Mouse (Mus musculus): Measurements from ENCODE around the gene Prn. TPM values are rescaled to one million over a fixed set of nuclear protein-coding genes. Genes with fewer than 3 reads are reported as not detected.
A peak's percentile ranks its signal among the peaks of the same experiment; 100 is the strongest.

Gene Prn
- total and polyA plus RNA-seq, 2 experiments from 2014 or later = 0.76 TPM; not detected in 1

DNA sequence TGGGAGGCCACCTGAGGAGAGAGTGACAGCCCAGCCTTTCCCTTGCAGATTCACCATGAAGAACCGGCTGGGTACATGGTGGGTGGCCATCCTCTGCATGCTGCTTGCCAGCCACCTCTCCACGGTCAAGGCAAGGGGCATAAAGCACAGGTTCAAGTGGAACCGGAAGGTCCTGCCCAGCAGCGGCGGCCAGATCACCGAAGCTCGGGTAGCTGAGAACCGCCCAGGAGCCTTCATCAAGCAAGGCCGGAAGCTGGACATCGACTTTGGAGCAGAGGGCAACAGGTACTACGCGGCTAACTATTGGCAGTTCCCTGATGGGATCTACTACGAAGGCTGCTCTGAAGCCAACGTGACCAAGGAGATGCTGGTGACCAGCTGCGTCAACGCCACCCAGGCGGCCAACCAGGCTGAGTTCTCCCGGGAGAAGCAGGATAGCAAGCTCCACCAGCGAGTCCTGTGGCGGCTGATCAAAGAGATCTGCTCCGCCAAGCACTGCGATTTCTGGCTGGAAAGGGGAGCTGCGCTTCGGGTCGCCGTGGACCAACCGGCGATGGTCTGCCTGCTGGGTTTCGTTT is 43.3 kb downstream of the Prn start:
- no peaks in the 10 kb centered on the region for H3K4me1 ChIP-seq (ENCODE audit: insufficient read depth)
- no peak for DNase-seq
- no peaks in the 10 kb centered on the region for H3K36me3 ChIP-seq (ENCODE audit: insufficient read depth)
- H3K9ac ChIP-seq = no peak overlapping the region
- no peaks in the 10 kb centered on the region for H3K27me3 ChIP-seq (ENCODE audit: insufficient read depth, low read length)
- TF ChIP-seq CTCF (IDR thresholded peaks at IDR 0.05; ENCODE audit: low read depth) = no peak
- no peak overlapping the region for H3K4me3 ChIP-seq (ENCODE audit: low read depth, low read length)
- 25% methylated on average over 29 of the region's 29 CpGs for WGBS
- no peaks in the 10 kb centered on the region for H3K9me3 ChIP-seq (ENCODE audit: low read length)
- no peak overlapping the region for H3K27ac ChIP-seq (ENCODE audit: low read depth, low read length)
- H3K4me2 ChIP-seq (ENCODE audit: low read depth) = peak overlapping the region; percentile 30
- no peak for ATAC-seq

DNA sequence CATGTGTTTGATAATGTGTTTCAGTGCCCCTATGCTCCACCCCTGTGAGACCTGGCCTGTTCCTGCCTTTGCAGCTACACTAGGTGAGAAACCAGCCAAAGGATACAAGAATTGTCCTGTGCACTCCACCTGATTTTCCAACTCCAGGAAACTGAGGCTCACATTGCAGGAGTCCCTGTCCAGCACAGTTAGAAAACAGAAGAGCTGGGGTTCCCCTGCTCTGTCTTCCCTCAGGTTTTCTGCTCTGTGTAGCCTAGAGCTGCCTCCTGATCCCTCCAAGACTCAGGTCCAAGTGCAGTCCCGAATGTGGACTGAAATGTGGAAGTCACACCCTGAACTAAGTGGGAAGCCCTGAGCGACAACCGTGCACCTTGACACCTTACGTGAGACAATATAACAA is 44.0 kb downstream of the Prn start:
- no peak for TF ChIP-seq CTCF (IDR thresholded peaks at IDR 0.05; ENCODE audit: low read depth)
- H3K27me3 ChIP-seq (ENCODE audit: insufficient read depth, low read length) = no peaks in the 10 kb centered on the region
- no peaks in the 10 kb centered on the region for H3K4me1 ChIP-seq (ENCODE audit: insufficient read depth)
- WGBS = 87% methylated on average over 4 of the region's 4 CpGs
- no peak overlapping the region; the same call in 1 of the 2 replicates for H3K4me2 ChIP-seq (ENCODE audit: low read depth)
- DNase-seq (no peak), ATAC-seq (no peak)
- no peak overlapping the region for H3K27ac ChIP-seq (ENCODE audit: low read depth, low read length)
- no peak overlapping the region for H3K9ac ChIP-seq
- H3K36me3 ChIP-seq (ENCODE audit: insufficient read depth) = no peaks in the 10 kb centered on the region
- H3K4me3 ChIP-seq (ENCODE audit: low read depth, low read length) = no peak overlapping the region
- H3K9me3 ChIP-seq (ENCODE audit: low read length) = no peaks in the 10 kb centered on the region

DNA sequence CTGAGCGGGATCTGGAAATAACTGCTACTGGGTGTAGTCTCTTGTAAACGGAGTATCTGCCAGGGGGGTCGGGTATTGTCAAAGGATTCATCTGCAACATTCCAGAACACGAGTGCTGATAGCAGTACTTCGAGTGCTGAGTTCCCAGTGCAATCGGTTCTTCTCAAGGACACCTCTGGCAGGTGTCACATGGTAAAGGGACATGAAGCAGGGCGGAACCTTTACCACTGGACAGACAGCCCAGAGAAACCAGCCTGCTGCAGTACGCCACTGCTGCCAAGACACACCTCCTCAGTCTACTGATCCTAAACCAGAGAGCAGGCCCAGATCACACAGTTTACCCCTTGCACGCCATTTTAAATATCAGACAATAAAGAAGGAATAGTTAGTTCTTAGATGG is 45.1 kb downstream of the Prn start:
- Histone ChIP-seq H3K36me3 (ENCODE audit: insufficient read depth) (no peaks in the 10 kb centered on the region), H3K4me3 (ENCODE audit: low read depth, low read length) (peak overlapping the region; percentile 36), H3K9me3 (ENCODE audit: low read length) (no peaks in the 10 kb centered on the region), H3K4me2 (ENCODE audit: low read depth) (peak overlapping the region; percentile 63), H3K4me1 (ENCODE audit: insufficient read depth) (no peaks in the 10 kb centered on the region), H3K27me3 (ENCODE audit: insufficient read depth, low read length) (no peaks in the 10 kb centered on the region), H3K9ac (0 out of 2 replicates have a peak overlapping the region, but pooled peaks have one; percentile 14), H3K27ac (ENCODE audit: low read depth, low read length) (no peak overlapping the region)
- WGBS = 57% methylated on average over 9 of the region's 9 CpGs
- no peak for TF ChIP-seq CTCF (IDR thresholded peaks at IDR 0.05; ENCODE audit: low read depth)
- peak; percentile 53 for ATAC-seq
- DNase-seq = no peak

- no peaks in the 10 kb centered on the region for H3K27me3 ChIP-seq (ENCODE audit: insufficient read depth, low read length)
- no peaks in the 10 kb centered on the region for H3K4me1 ChIP-seq (ENCODE audit: insufficient read depth)
- no peaks in the 10 kb centered on the region for H3K36me3 ChIP-seq (ENCODE audit: insufficient read depth)
- peak overlapping the region; percentile 14; the same call in 1 of the 2 replicates for H3K9ac ChIP-seq
- H3K9me3 ChIP-seq (ENCODE audit: low read length) = no peaks in the 10 kb centered on the region
- no peak overlapping the region for H3K27ac ChIP-seq (ENCODE audit: low read depth, low read length)
- DNase-seq (peak; percentile 61), ATAC-seq (peak; percentile 80)
- H3K4me2 ChIP-seq (ENCODE audit: low read depth) = peak overlapping the region; percentile 63
- WGBS = 7% methylated on average over 17 of the region's 17 CpGs
- H3K4me3 ChIP-seq (ENCODE audit: low read depth, low read length) = peak overlapping the region; percentile 36
- TF ChIP-seq CTCF (IDR thresholded peaks at IDR 0.05; ENCODE audit: low read depth) = no peak
These were observed 45.5 kb downstream of the Prn start for GRCm38 (mm10) chr2:131955264-131955663.

DNA sequence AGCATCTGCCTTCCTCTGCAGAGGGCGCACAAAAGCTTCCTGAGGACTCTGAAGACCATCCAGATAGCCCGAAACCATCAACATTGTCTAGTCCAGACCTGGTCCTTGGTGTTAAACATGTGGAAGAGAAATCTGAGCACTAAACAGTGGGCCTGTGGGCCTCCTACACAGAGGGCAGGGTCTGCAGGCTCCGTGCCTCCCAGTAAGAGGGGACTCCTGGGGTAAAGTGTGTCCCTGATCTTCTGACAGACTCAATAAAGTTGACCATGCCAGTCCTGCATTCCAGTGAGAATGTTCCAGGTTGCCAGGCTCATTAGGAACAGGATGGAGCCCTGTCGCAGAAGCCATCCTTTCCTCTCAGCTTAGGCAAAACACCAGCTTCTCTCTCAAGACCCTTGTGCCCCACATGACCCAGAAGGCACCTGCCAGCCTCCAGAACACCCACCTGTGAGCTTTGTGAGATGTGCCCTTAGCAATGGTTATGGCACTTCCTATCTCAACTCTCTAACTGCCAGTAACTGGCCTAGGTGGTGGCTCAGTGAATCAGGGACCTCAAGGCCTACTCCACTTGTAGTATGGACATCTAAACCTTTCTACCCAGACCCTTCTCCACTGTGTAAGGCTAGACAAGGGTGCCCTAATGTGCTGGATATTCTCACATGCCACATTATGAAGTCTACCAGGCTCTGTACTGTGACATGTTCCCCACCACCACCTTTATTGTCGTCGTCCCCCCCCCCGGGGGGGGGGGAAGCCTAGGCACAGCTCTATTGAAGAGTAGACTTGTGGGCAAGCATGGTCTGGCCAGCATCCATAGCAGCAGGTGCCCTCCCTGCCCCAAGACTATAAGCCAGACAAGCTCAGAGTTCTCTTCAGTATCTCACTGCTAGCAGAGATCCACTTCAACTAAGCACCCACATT is 46.8 kb downstream of the Prn start:
- TF ChIP-seq CTCF (IDR thresholded peaks at IDR 0.05; ENCODE audit: low read depth) = no peak
- Histone ChIP-seq H3K4me1 (ENCODE audit: insufficient read depth) (no peaks in the 10 kb centered on the region), H3K9ac (no peak overlapping the region), H3K36me3 (ENCODE audit: insufficient read depth) (no peaks in the 10 kb centered on the region), H3K27me3 (ENCODE audit: insufficient read depth, low read length) (no peaks in the 10 kb centered on the region), H3K9me3 (ENCODE audit: low read length) (no peaks in the 10 kb centered on the region), H3K4me3 (ENCODE audit: low read depth, low read length) (no peak overlapping the region), H3K27ac (ENCODE audit: low read depth, low read length) (no peak overlapping the region), H3K4me2 (ENCODE audit: low read depth) (no peak overlapping the region)
- DNase-seq (no peak), ATAC-seq (no peak)
- WGBS = 87% methylated on average over 7 of the region's 7 CpGs

- ATAC-seq (no peak), DNase-seq (no peak)
- no peak overlapping the region for H3K4me3 ChIP-seq (ENCODE audit: low read depth, low read length)
- H3K4me1 ChIP-seq (ENCODE audit: insufficient read depth) = no peaks in the 10 kb centered on the region
- no peak for TF ChIP-seq CTCF (IDR thresholded peaks at IDR 0.05; ENCODE audit: low read depth)
- H3K27me3 ChIP-seq (ENCODE audit: insufficient read depth, low read length) = no peaks in the 10 kb centered on the region
- no peaks in the 10 kb centered on the region for H3K36me3 ChIP-seq (ENCODE audit: insufficient read depth)
- no peaks in the 10 kb centered on the region for H3K9me3 ChIP-seq (ENCODE audit: low read length)
- H3K9ac ChIP-seq = no peak overlapping the region
- H3K27ac ChIP-seq (ENCODE audit: low read depth, low read length) = no peak overlapping the region
- whole genome bisulfite sequencing = 54% methylated on average over 9 of the region's 9 CpGs
- no peak overlapping the region for H3K4me2 ChIP-seq (ENCODE audit: low read depth)
These were observed 48.0 kb downstream of the Prn start for GRCm38 (mm10) chr2:131957731-131958222.

DNA sequence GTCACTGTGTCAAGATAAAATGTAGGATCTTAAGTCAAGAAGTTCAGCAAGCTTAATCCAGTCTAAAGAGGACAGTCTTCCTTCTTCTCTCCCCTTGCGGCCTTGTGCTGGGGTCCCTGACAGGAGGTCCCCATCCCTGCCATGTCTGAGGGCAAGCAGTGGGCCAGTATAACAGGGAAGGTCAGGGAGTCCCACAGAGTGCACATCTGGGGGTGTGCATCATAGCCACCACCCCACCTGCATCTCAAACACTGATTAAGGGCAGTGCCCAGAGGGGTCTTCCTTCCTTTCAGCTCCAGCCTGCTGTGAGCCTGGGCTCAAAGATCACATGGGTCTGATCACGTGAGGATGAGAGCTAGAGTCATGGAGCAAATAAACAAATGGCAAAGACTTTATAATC is 51.9 kb downstream of the Prn start:
- Histone ChIP-seq H3K27ac (ENCODE audit: low read depth, low read length) (no peak overlapping the region), H3K36me3 (ENCODE audit: insufficient read depth) (no peaks in the 10 kb centered on the region), H3K27me3 (ENCODE audit: insufficient read depth, low read length) (no peaks in the 10 kb centered on the region), H3K9ac (no peak overlapping the region), H3K4me1 (ENCODE audit: insufficient read depth) (no peaks in the 10 kb centered on the region), H3K4me3 (ENCODE audit: low read depth, low read length) (no peak overlapping the region), H3K4me2 (ENCODE audit: low read depth) (no peak overlapping the region), H3K9me3 (ENCODE audit: low read length) (no peaks in the 10 kb centered on the region)
- DNase-seq (no peak), ATAC-seq (no peak)
- 81% methylated on average over 2 of the region's 2 CpGs for WGBS
- TF ChIP-seq CTCF (IDR thresholded peaks at IDR 0.05; ENCODE audit: low read depth) = no peak

Data from forebrain, postnatal 0 days (tissue).